In genomic region chr7:142553417-142554335, GRCm38 (mm10) we compare ENCODE assay signal across 8 mouse cellular contexts. TPM values are rescaled to one million over a fixed set of nuclear protein-coding genes. Genes with fewer than 3 reads are reported as not detected.
DNase-seq lines count a peak whose midpoint lies in the region; ATAC-seq lines count a peak whose summit lies in the region.
"Had no signal": no experiment of that assay in that cellular context is flagged by ENCODE, and none has a peak within 500 bp of the region (broad histone marks: within the 10 kb centered on the region; RNA-seq: fewer than 3 reads in every experiment).

No protein-coding gene starts in this region.

- peak overlapping the region; percentile 67; the same call in 1 of the 2 replicates for H3K27ac ChIP-seq in hindbrain, embryonic 12.5 days
- no peak overlapping the region for H3K27ac ChIP-seq in hindbrain, embryonic 14.5 days
- H3K27ac ChIP-seq in limb, embryonic 12.5 days, result peak overlapping the region; percentile 99
- H3K27ac ChIP-seq: macrophage had no signal

- no peak overlapping the region for H3K4me3 ChIP-seq in hindbrain, embryonic 12.5 days
- no peak overlapping the region for H3K4me3 ChIP-seq in hindbrain, embryonic 14.5 days (replicated peaks; ENCODE audit: low read length)
- no peak overlapping the region for H3K4me3 ChIP-seq in limb, embryonic 12.5 days (replicated peaks)

- ATAC-seq in hindbrain, embryonic 12.5 days (ENCODE audit: low FRiP score), result no peak
- ATAC-seq in hindbrain, embryonic 14.5 days (ENCODE audit: low FRiP score), result no peak
- ATAC-seq in limb, embryonic 12.5 days (ENCODE audit: insufficient number of reproducible peaks, insufficient read depth, low FRiP score, low TSS enrichment, low read depth), result peak; percentile 52

- H3K27me3 ChIP-seq in hindbrain, embryonic 12.5 days, result no peaks in the 10 kb centered on the region
- H3K27me3 ChIP-seq in hindbrain, embryonic 14.5 days (ENCODE audit: control insufficient read depth, insufficient read depth, low read length), result no peaks in the 10 kb centered on the region
- no peaks in the 10 kb centered on the region for H3K27me3 ChIP-seq in limb, embryonic 12.5 days

- no peak overlapping the region for H3K9ac ChIP-seq in hindbrain, embryonic 12.5 days
- no peak overlapping the region for H3K9ac ChIP-seq in hindbrain, embryonic 14.5 days
- H3K9ac ChIP-seq in limb, embryonic 12.5 days (replicated peaks), result no peak overlapping the region

- DNase-seq in hindbrain, embryonic 14.5 days (ENCODE audit: low spot score), result no peak
- peak; percentile 73 for DNase-seq in MN1 (ENCODE audit: low spot score)
- DNase-seq in embryo, embryonic 10.5 days (ENCODE audit: low spot score), result peak; percentile 70
- no peak for DNase-seq in adrenal gland, postnatal 25 days
- no peak for DNase-seq in spleen, postnatal 14 days (ENCODE audit: low spot score in 2 of 2)

- H3K9me3 ChIP-seq in hindbrain, embryonic 12.5 days (replicated peaks), result no peaks in the 10 kb centered on the region
- no peaks in the 10 kb centered on the region for H3K9me3 ChIP-seq in hindbrain, embryonic 14.5 days (ENCODE audit: control insufficient read depth, low read length)
- H3K9me3 ChIP-seq in limb, embryonic 12.5 days, result no peaks in the 10 kb centered on the region

- H3K36me3 ChIP-seq in hindbrain, embryonic 12.5 days, result no peaks in the 10 kb centered on the region
- no peaks in the 10 kb centered on the region for H3K36me3 ChIP-seq in hindbrain, embryonic 14.5 days (replicated peaks; ENCODE audit: control insufficient read depth, insufficient read depth)
- no peaks in the 10 kb centered on the region for H3K36me3 ChIP-seq in limb, embryonic 12.5 days

- 41% methylated on average over 11 of the region's 11 CpGs for WGBS in hindbrain, embryonic 12.5 days
- 50% methylated on average over 11 of the region's 11 CpGs for WGBS in hindbrain, embryonic 14.5 days
- 7% methylated on average over 11 of the region's 11 CpGs for WGBS in limb, embryonic 12.5 days

- no peak overlapping the region for H3K4me2 ChIP-seq in hindbrain, embryonic 12.5 days (replicated peaks)
- no peak overlapping the region for H3K4me2 ChIP-seq in hindbrain, embryonic 14.5 days (replicated peaks)
- H3K4me2 ChIP-seq in limb, embryonic 12.5 days, result peak overlapping the region; percentile 37

- H3K4me1 ChIP-seq in hindbrain, embryonic 12.5 days, result peaks cover 25% of the 10 kb centered on the region
- peaks cover 6% of the 10 kb centered on the region for H3K4me1 ChIP-seq in hindbrain, embryonic 14.5 days (replicated peaks; ENCODE audit: control insufficient read depth, insufficient read depth, low read length)
- H3K4me1 ChIP-seq in limb, embryonic 12.5 days (replicated peaks), result peaks cover 97% of the 10 kb centered on the region

RNA-seq across cellular contexts. Expression of gene Mrpl23, which starts 21.2 kb away (rescaled TPM):
- 8.4 and 13.4 TPM in 2 replicates for polyA plus RNA-seq in hindbrain, embryonic 12.5 days (2016; fragmentation: Nextera tagmentation; extraction: Ambion mirVana)
- polyA plus RNA-seq in hindbrain, embryonic 14.5 days (2014; fragmentation: Nextera tagmentation; extraction: Ambion mirVana), result 21.6 and 22.9 TPM in 2 replicates
- 29.4 and 33.3 TPM in 2 replicates for polyA plus RNA-seq in limb, embryonic 12.5 days (2016; fragmentation: Nextera tagmentation; extraction: Ambion mirVana)
- 4.5 and 13.8 TPM in 2 replicates for total RNA-seq in adrenal gland, postnatal 25 days (2021)

RNA-seq across cellular contexts. Expression of gene Tnnt3, which starts 55.0 kb away (rescaled TPM):
- 1.8 and 5.8 TPM in 2 replicates for polyA plus RNA-seq in hindbrain, embryonic 12.5 days (2016; fragmentation: Nextera tagmentation; extraction: Ambion mirVana)
- polyA plus RNA-seq in hindbrain, embryonic 14.5 days (2014; fragmentation: Nextera tagmentation; extraction: Ambion mirVana), result 1.2 and 1.6 TPM in 2 replicates
- polyA plus RNA-seq in limb, embryonic 12.5 days (2016; fragmentation: Nextera tagmentation; extraction: Ambion mirVana), result 14.3 and 17.3 TPM in 2 replicates
- total RNA-seq in adrenal gland, postnatal 25 days (2021), result not detected in 2 replicates
- polyA plus RNA-seq: macrophage had no signal

Comparison
In these comparisons a context has a peak if more than half of its experiments do, and no peak if none do; other contexts are left out.
1. DNase-seq: peak in MN1 (single experiment) and embryo, embryonic 10.5 days (single experiment); none in hindbrain, embryonic 14.5 days (single experiment), adrenal gland, postnatal 25 days (single experiment) and spleen, postnatal 14 days (0 of 2).